Mouse (Mus musculus): ENCODE results near the gene Zfp429. TPM values are rescaled to one million over a fixed set of nuclear protein-coding genes. Genes with fewer than 3 reads are reported as not detected.
"Not testable (repeated sequence)": the region's sequence is repeated elsewhere in the genome, so short reads cannot be mapped to it uniquely, and the experiment has no call there.

The Zfp429 gene
- polyA plus RNA-seq, 1 experiment from 2014 or later, result 6.7 TPM

- not testable (repeated sequence) for H3K4me1 ChIP-seq (ENCODE audit: control insufficient read depth, insufficient read depth, low read length); H3K36me3 ChIP-seq (ENCODE audit: control insufficient read depth, insufficient read depth, low read length); H3K4me3 ChIP-seq (replicated peaks; ENCODE audit: low read length); H3K9me3 ChIP-seq (replicated peaks; ENCODE audit: control insufficient read depth, low read length); H3K27ac ChIP-seq (ENCODE audit: low read length); H3K4me2 ChIP-seq (ENCODE audit: low read depth, low read length); ATAC-seq (ENCODE audit: insufficient read depth, low FRiP score); H3K27me3 ChIP-seq (ENCODE audit: control insufficient read depth, insufficient read depth, low read length); H3K9ac ChIP-seq (ENCODE audit: low read length)
- 66% methylated on average over 3 of the region's 3 CpGs for WGBS
These were observed 14.0 kb upstream of the Zfp429 start for GRCm38 (mm10) chr13:67413634-67414033.

GRCm38 (mm10) chr13:67376255-67376654 lies 23.4 kb downstream of the Zfp429 start:
- WGBS, result 70% methylated on average over 3 of the region's 3 CpGs
- ATAC-seq (ENCODE audit: insufficient read depth, low FRiP score), result not testable (repeated sequence)

GRCm38 (mm10) chr13:67375050-67375911 lies 24.3 kb downstream of the Zfp429 start, which contains the start of the genes Gm28041 and Zfp456:
Gm28041 (minus strand) TSS chr13:67375733.
Zfp456 (minus strand) TSS chr13:67375810.
- ATAC-seq (ENCODE audit: insufficient read depth, low FRiP score), result peak; percentile 96
- H3K36me3 ChIP-seq (ENCODE audit: control insufficient read depth, insufficient read depth, low read length); H3K27me3 ChIP-seq (ENCODE audit: control insufficient read depth, insufficient read depth, low read length); H3K27ac ChIP-seq (ENCODE audit: low read length); H3K4me1 ChIP-seq (ENCODE audit: control insufficient read depth, insufficient read depth, low read length); H3K9me3 ChIP-seq (replicated peaks; ENCODE audit: control insufficient read depth, low read length): not testable (repeated sequence)
- Histone ChIP-seq H3K4me3 (replicated peaks; ENCODE audit: low read length) (peak within 1 kb of the TSS; percentile 66), H3K9ac (ENCODE audit: low read length) (peak within 1 kb of the TSS; percentile 67), H3K4me2 (ENCODE audit: low read depth, low read length) (peak within 1 kb of the TSS; percentile 55)
- 14% methylated on average over 13 of the region's 15 CpGs for WGBS

More at GRCm38 (mm10) chr13:67376255-67376654, 23.4 kb downstream of the Zfp429 start:
- H3K9me3 ChIP-seq (replicated peaks; ENCODE audit: control insufficient read depth, low read length); H3K27me3 ChIP-seq (ENCODE audit: control insufficient read depth, insufficient read depth, low read length); H3K4me1 ChIP-seq (ENCODE audit: control insufficient read depth, insufficient read depth, low read length); H3K4me2 ChIP-seq (ENCODE audit: low read depth, low read length); H3K9ac ChIP-seq (ENCODE audit: low read length); H3K4me3 ChIP-seq (replicated peaks; ENCODE audit: low read length); H3K27ac ChIP-seq (ENCODE audit: low read length); H3K36me3 ChIP-seq (ENCODE audit: control insufficient read depth, insufficient read depth, low read length): not testable (repeated sequence)

GRCm38 (mm10) chr13:67360131-67360744 lies 39.4 kb downstream of the Zfp429 start, which contains the start of the genes Gm28044 and Zfp953:
Gm28044 (minus strand) TSS chr13:67360536.
Zfp953 (minus strand) TSS chr13:67360605.
- WGBS, result under 1% methylated on average over 15 of the region's 15 CpGs
- no peaks in the 10 kb centered on the region for H3K9me3 ChIP-seq (replicated peaks; ENCODE audit: control insufficient read depth, low read length)
- H3K36me3 ChIP-seq (ENCODE audit: control insufficient read depth, insufficient read depth, low read length), result no peaks in the 10 kb centered on the region
- ATAC-seq (ENCODE audit: insufficient read depth, low FRiP score), result peak; percentile 94
- no peaks in the 10 kb centered on the region for H3K27me3 ChIP-seq (ENCODE audit: control insufficient read depth, insufficient read depth, low read length)
- H3K4me2 ChIP-seq (ENCODE audit: low read depth, low read length), result peak within 1 kb of the TSS; percentile 67
- H3K4me3 ChIP-seq (replicated peaks; ENCODE audit: low read length), result peak within 1 kb of the TSS; percentile 80
- peak within 1 kb of the TSS; percentile 71 for H3K27ac ChIP-seq (ENCODE audit: low read length)
- H3K9ac ChIP-seq (ENCODE audit: low read length), result peak within 1 kb of the TSS; percentile 81
- no peaks in the 10 kb centered on the region for H3K4me1 ChIP-seq (ENCODE audit: control insufficient read depth, insufficient read depth, low read length)

DNA sequence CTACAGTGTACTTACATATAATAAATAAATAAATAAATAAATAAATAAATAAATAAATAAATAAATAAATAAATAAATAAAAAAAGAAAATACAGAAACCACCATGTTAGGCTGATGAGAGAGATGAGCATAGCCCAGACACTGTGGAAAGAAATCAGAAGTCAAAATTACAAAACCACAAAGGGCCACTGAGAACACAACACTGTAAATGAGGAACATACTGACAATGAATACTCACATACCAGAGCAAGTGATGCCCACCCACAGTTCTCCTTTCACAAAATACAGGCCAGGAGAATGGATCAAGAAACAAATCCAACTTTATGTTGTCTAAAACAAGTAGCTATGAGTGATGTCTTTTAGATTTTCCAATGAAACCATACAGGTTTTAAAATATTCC lies 47.8 kb downstream of the Zfp429 start:
- no peak for ATAC-seq (ENCODE audit: insufficient read depth, low FRiP score)
- no peak overlapping the region for H3K4me3 ChIP-seq (replicated peaks; ENCODE audit: low read length)
- no peak overlapping the region for H3K4me2 ChIP-seq (ENCODE audit: low read depth, low read length)
- no peaks in the 10 kb centered on the region for H3K36me3 ChIP-seq (ENCODE audit: control insufficient read depth, insufficient read depth, low read length)
- no peaks in the 10 kb centered on the region for H3K4me1 ChIP-seq (ENCODE audit: control insufficient read depth, insufficient read depth, low read length)
- H3K27me3 ChIP-seq (ENCODE audit: control insufficient read depth, insufficient read depth, low read length), result no peaks in the 10 kb centered on the region
- H3K9ac ChIP-seq (ENCODE audit: low read length), result no peak overlapping the region
- no peaks in the 10 kb centered on the region for H3K9me3 ChIP-seq (replicated peaks; ENCODE audit: control insufficient read depth, low read length)
- no peak overlapping the region for H3K27ac ChIP-seq (ENCODE audit: low read length)

- Histone ChIP-seq H3K4me2 (ENCODE audit: low read depth, low read length) (no peak overlapping the region), H3K4me1 (ENCODE audit: control insufficient read depth, insufficient read depth, low read length) (no peaks in the 10 kb centered on the region), H3K9ac (ENCODE audit: low read length) (no peak overlapping the region), H3K27me3 (ENCODE audit: control insufficient read depth, insufficient read depth, low read length) (no peaks in the 10 kb centered on the region), H3K9me3 (replicated peaks; ENCODE audit: control insufficient read depth, low read length) (no peaks in the 10 kb centered on the region), H3K4me3 (replicated peaks; ENCODE audit: low read length) (no peak overlapping the region), H3K36me3 (ENCODE audit: control insufficient read depth, insufficient read depth, low read length) (no peaks in the 10 kb centered on the region), H3K27ac (ENCODE audit: low read length) (no peak overlapping the region)
- no peak for ATAC-seq (ENCODE audit: insufficient read depth, low FRiP score)
- 89% methylated on average over 2 of the region's 2 CpGs for whole genome bisulfite sequencing
These were observed 56.2 kb downstream of the Zfp429 start for GRCm38 (mm10) chr13:67343422-67343821.

Other genes with a start within 250 kb of the Zfp429 start
- 7.5 and 10.0 TPM in 2 replicates for gene Rsl1, start 226.6 kb downstream of the Zfp429 start, polyA plus RNA-seq (2015; fragmentation: Nextera tagmentation; extraction: Ambion mirVana)
- gene Zfp455, start 205.3 kb downstream of the Zfp429 start, polyA plus RNA-seq (2015; fragmentation: Nextera tagmentation; extraction: Ambion mirVana), result 2.1 and 2.2 TPM in 2 replicates
- gene Zfp458, start 121.4 kb downstream of the Zfp429 start, polyA plus RNA-seq (2015; fragmentation: Nextera tagmentation; extraction: Ambion mirVana), result 1.4 and 1.6 TPM in 2 replicates
- 0.42 and 0.85 TPM in 2 replicates for gene Zfp457, start 93.3 kb downstream of the Zfp429 start, polyA plus RNA-seq (2015; fragmentation: Nextera tagmentation; extraction: Ambion mirVana)
- 2.6 and 3.1 TPM in 2 replicates for gene Zfp595, start 67.2 kb downstream of the Zfp429 start, polyA plus RNA-seq (2015; fragmentation: Nextera tagmentation; extraction: Ambion mirVana)
- gene Gm28044, start 39.3 kb downstream of the Zfp429 start, polyA plus RNA-seq (2015; fragmentation: Nextera tagmentation; extraction: Ambion mirVana), result 0.28 TPM in 1 of 2 replicates, not detected in the other
- 1.4 and 1.5 TPM in 2 replicates for gene Zfp953, start 39.2 kb downstream of the Zfp429 start, polyA plus RNA-seq (2015; fragmentation: Nextera tagmentation; extraction: Ambion mirVana)
- 0.36 and 0.50 TPM in 2 replicates for gene Gm28041, start 24.1 kb downstream of the Zfp429 start, polyA plus RNA-seq (2015; fragmentation: Nextera tagmentation; extraction: Ambion mirVana)
- gene Zfp456, start 24.0 kb downstream of the Zfp429 start, polyA plus RNA-seq (2015; fragmentation: Nextera tagmentation; extraction: Ambion mirVana), result 1.7 and 2.5 TPM in 2 replicates
- gene Zfp459, start 21.6 kb upstream of the Zfp429 start, polyA plus RNA-seq (2015; fragmentation: Nextera tagmentation; extraction: Ambion mirVana), result 0.75 and 1.2 TPM in 2 replicates
- gene Zfp874a, start 51.8 kb upstream of the Zfp429 start, polyA plus RNA-seq (2015; fragmentation: Nextera tagmentation; extraction: Ambion mirVana), result 8.9 and 9.8 TPM in 2 replicates
- gene Zfp874b, start 84.4 kb upstream of the Zfp429 start, polyA plus RNA-seq (2015; fragmentation: Nextera tagmentation; extraction: Ambion mirVana), result 2.8 and 2.9 TPM in 2 replicates
- gene Zfp58, start 100.7 kb upstream of the Zfp429 start, polyA plus RNA-seq (2015; fragmentation: Nextera tagmentation; extraction: Ambion mirVana), result 12.8 and 14.2 TPM in 2 replicates
- gene Gm26965, start 126.3 kb upstream of the Zfp429 start, polyA plus RNA-seq (2015; fragmentation: Nextera tagmentation; extraction: Ambion mirVana), result not detected in 2 replicates
- 21.2 and 21.3 TPM in 2 replicates for gene Zfp87, start 126.4 kb upstream of the Zfp429 start, polyA plus RNA-seq (2015; fragmentation: Nextera tagmentation; extraction: Ambion mirVana)
- gene Zfp748, start 154.0 kb upstream of the Zfp429 start, polyA plus RNA-seq (2015; fragmentation: Nextera tagmentation; extraction: Ambion mirVana), result 11.2 and 12.4 TPM in 2 replicates
- 3.7 and 3.8 TPM in 2 replicates for gene Zfp729b, start 209.9 kb upstream of the Zfp429 start, polyA plus RNA-seq (2015; fragmentation: Nextera tagmentation; extraction: Ambion mirVana)
- gene Gm49345, start 237.9 kb upstream of the Zfp429 start, polyA plus RNA-seq (2015; fragmentation: Nextera tagmentation; extraction: Ambion mirVana), result not detected in 2 replicates
- 2.4 and 2.5 TPM in 2 replicates for gene Zfp729a, start 238.0 kb upstream of the Zfp429 start, polyA plus RNA-seq (2015; fragmentation: Nextera tagmentation; extraction: Ambion mirVana)

Measured in stomach, embryonic 16.5 days (tissue).